Mouse (Mus musculus) cortical plate, adult 2 months (tissue): Measurements from ENCODE around the gene Mroh3. TPM values are rescaled to one million over a fixed set of nuclear protein-coding genes. Genes with fewer than 3 reads are reported as not detected.

Experiments
- H3K27ac ChIP-seq: fragments of 200-500 bp; 2 replicates; pipeline ENCODE4 v1.5.1; 2012; ENCODE audit warnings: low read length, control low read depth, inconsistent platforms; ENCODE audit not compliant: insufficient read depth
- H3K4me1 ChIP-seq: fragments of 200-500 bp; 2 replicates; pipeline ENCODE4 v1.6.1; 2011; ENCODE audit warnings: low read length; ENCODE audit not compliant: control insufficient read depth, insufficient read depth
- H3K4me3 ChIP-seq: fragments of 200-500 bp; 2 replicates; pipeline ENCODE4 v1.5.1; 2011; ENCODE audit warnings: mild to moderate bottlenecking, low read length, control low read depth; ENCODE audit not compliant: insufficient read depth
- CTCF ChIP-seq: fragments of 200-500 bp; IDR thresholded peaks from 2 replicates; pipeline ENCODE4 v1.5.1; 2011; ENCODE audit warnings: mild to moderate bottlenecking, control low read depth, low read length; ENCODE audit not compliant: insufficient read depth; ENCODE audit errors: extremely low read depth
- POLR2A ChIP-seq: fragments of 200-500 bp; IDR thresholded peaks from 2 replicates; pipeline ENCODE4 v1.6.1; 2011; ENCODE audit warnings: mild to moderate bottlenecking, low read length, control low read depth; ENCODE audit not compliant: insufficient read depth; ENCODE audit errors: extremely low read depth
- polyA plus RNA-seq: library from polyadenylated mRNA; depleted of rRNA; stranded (reverse); fragments of >200 nt; gene quantifications from 2 replicates; pipeline ENCODE4 v1.2.3, GENCODE M21; 2012

Mroh3 gene
- polyA plus RNA-seq, 1 experiment: 1.6 TPM

DNA sequence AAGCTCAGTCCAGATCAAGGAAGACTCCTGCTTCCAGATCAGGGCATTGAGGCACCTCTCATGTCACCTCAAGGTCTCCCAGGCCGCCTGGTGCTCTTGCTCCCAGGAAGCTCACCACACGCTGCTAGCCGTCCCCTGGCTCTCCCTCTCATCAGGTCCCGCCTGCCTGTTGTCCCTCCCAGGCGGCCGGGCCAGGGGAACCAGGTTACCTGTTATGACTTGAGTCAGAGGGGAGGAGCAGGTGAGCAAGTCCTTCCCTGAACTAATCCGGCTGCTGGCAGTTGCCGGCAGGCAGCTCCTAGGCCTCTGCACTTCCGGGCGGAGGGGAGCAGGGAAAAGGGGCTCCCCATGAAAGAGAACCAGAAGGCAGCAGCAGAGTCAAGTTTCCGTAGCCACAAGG is 17.6 kb upstream of the Mroh3 start:
- TF ChIP-seq POLR2A: no peak
- no peak for TF ChIP-seq CTCF
- Histone ChIP-seq H3K4me1 (no peaks in the 10 kb centered on the region), H3K27ac (no peak overlapping the region), H3K4me3 (no peak overlapping the region)

DNA sequence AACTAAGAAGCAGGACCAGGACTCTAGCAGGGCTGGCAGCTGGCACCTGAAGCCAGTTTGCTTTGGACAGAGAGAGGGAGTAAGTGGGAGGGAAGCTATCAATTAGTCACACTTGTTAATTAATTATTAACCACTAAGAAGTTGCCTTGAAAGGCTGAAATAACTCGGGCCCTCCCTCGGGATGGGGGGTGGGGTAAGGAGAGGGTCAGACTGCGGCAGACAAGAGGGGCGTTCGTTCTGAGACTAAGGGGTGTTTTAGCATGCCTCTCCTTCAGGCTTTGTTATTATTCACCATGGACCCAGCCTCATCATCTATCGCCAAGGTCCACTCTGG is 16.4 kb upstream of the Mroh3 start:
- no peak for TF ChIP-seq POLR2A
- no peak for TF ChIP-seq CTCF
- Histone ChIP-seq H3K27ac (no peak overlapping the region), H3K4me1 (no peaks in the 10 kb centered on the region), H3K4me3 (no peak overlapping the region)

DNA sequence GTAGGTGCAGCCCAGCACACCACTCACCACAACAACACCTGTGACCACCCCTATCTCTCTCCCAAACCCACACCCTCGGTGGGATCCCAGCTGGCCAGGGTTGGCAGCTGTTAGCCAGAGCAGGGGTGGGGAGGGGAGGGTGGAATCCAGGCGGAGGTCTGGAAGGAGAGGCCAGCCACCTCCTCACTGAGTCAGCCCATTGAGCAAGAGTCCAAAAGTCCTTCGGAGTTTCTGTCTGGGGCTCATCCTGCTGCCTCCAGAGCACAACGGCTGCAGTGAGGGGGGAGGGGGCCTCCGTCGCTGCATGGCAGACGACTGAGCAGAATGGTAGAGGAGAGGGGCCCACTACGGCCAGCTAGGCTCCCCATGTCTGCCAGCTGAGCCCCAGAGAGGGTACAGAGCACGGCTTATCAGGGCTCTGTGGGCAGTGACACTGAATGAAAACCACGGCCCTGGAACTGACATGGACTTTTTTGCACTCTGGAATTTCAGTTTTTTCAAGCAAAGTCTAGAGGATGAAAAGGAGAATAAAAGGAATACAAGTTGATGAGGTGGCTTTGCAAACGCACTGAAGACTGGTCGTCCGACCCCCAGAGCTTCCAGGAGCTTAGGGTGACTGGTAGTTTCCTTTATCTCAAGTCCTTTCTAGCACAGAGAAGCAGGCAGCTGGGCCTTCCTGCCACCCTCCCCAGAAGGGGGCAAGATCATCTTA is 15.9 kb upstream of the Mroh3 start:
- TF ChIP-seq CTCF: no peak
- TF ChIP-seq POLR2A: no peak
- Histone ChIP-seq H3K4me3 (no peak overlapping the region), H3K4me1 (no peaks in the 10 kb centered on the region), H3K27ac (no peak overlapping the region)

DNA sequence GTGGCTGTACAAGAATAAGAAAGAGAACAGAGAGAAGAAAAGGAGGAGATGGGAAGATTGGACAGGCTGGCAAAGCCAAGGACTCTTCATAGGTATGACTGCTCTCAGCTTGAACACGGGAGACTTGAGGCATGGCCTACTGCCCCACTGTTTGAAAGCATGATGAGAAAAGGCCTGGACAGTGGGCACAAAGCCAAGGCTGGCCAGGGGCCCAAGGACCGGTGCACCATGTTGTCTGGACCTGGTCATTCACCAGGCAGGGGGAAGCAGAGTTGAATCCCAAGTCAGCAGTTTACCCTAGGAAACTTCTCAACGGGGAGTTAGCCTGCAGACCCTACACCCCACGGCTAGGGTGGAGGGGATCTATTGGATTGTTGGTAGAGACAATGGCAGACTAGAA is 15.2 kb upstream of the Mroh3 start:
- H3K4me3 ChIP-seq: no peak overlapping the region
- TF ChIP-seq POLR2A (no peak), CTCF (no peak)
- H3K27ac ChIP-seq: no peak overlapping the region
- no peaks in the 10 kb centered on the region for H3K4me1 ChIP-seq

- TF ChIP-seq POLR2A (no peak), CTCF (no peak)
- Histone ChIP-seq H3K4me1 (no peaks in the 10 kb centered on the region), H3K27ac (no peak overlapping the region), H3K4me3 (no peak overlapping the region)
These were observed 14.0 kb upstream of the Mroh3 start for GRCm38 (mm10) chr1:136226626-136227025.

- H3K4me1 ChIP-seq: no peaks in the 10 kb centered on the region
- no peak overlapping the region for H3K4me3 ChIP-seq
- no peak for TF ChIP-seq CTCF
- TF ChIP-seq POLR2A: no peak
- H3K27ac ChIP-seq: no peak overlapping the region
These were observed 13.2 kb upstream of the Mroh3 start for GRCm38 (mm10) chr1:136225846-136226245.

GRCm38 (mm10) chr1:136223758-136224342 is 11.2 kb upstream of the Mroh3 start:
- no peak for TF ChIP-seq CTCF
- TF ChIP-seq POLR2A: no peak
- Histone ChIP-seq H3K27ac (no peak overlapping the region), H3K4me1 (no peaks in the 10 kb centered on the region), H3K4me3 (no peak overlapping the region)

DNA sequence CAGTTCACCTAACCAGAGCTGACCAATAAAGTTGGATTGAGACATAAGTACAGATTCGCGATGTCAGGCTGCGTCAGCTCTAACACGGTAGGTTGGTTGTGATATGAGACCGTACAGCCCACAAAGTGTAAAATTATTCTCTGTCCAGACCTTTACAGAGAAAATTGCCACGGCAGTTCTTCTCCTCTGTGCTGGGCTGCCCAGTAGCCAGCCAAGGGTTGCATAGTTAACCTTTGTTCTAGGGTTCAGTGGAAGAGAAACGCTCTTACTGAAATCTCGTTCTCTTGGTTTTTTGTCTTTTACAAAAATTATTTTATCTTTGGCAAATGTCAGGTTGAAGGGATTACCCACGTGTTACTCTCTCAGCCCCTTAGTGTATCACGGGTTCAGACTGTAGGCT is 9.8 kb upstream of the Mroh3 start:
- TF ChIP-seq CTCF (no peak), POLR2A (no peak)
- no peaks in the 10 kb centered on the region for H3K4me1 ChIP-seq
- no peak overlapping the region for H3K27ac ChIP-seq
- no peak overlapping the region for H3K4me3 ChIP-seq

- Histone ChIP-seq H3K27ac (no peak overlapping the region), H3K4me1 (no peaks in the 10 kb centered on the region), H3K4me3 (no peak overlapping the region)
- TF ChIP-seq CTCF: no peak
- TF ChIP-seq POLR2A: no peak
These were observed 7.6 kb upstream of the Mroh3 start for GRCm38 (mm10) chr1:136220037-136220871.

DNA sequence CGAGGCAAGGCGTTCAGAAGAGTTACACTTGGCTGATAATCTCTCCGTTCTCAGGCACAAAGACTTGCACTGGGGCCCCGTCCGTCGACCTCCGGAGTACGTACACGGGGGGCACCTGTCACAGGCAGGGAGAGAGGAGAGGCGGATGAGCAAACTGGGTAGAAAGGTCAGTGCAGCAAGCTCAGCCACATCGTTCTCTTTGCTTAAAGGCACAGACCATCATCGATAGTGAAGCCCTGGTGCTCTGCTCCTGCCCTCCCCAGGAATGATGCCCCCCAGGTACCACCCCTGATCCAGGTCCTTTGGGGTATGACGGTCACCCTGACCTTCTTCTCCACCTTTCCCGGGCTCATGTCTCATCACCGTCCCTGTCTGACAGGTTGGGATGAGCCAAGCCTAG is 1.7 kb upstream of the Mroh3 start:
- no peak overlapping the region for H3K4me3 ChIP-seq
- no peak overlapping the region for H3K27ac ChIP-seq
- H3K4me1 ChIP-seq: no peaks in the 10 kb centered on the region
- TF ChIP-seq POLR2A (no peak), CTCF (no peak)
